Mouse (Mus musculus): ENCODE data around the gene Neu1. TPM values are rescaled to one million over a fixed set of nuclear protein-coding genes. Genes with fewer than 3 reads are reported as not detected.

Neu1 gene
- 66.9 and 82.3 TPM in 2 replicates for polyA plus RNA-seq (2012; rRNA removed)

- peak; percentile 94 for DNase-seq
- H3K36me3 ChIP-seq (ENCODE audit: control insufficient read depth, insufficient read depth, low read length) = peaks cover 8% of the 10 kb centered on the region
- WGBS = under 1% methylated on average over 38 of the region's 38 CpGs
- peak within 1 kb of the TSS; percentile 63 for H3K4me3 ChIP-seq (ENCODE audit: control insufficient read depth, insufficient read depth, low read length)
- H3K27ac ChIP-seq (ENCODE audit: control insufficient read depth, insufficient read depth, low read length) = peak within 1 kb of the TSS; percentile 55
- H3K4me1 ChIP-seq (replicated peaks; ENCODE audit: control insufficient read depth, insufficient read depth, low read length) = peaks cover 10% of the 10 kb centered on the region
- TF ChIP-seq CTCF (IDR thresholded peaks at IDR 0.05; ENCODE audit: borderline replicate concordance, control insufficient read depth, extremely low read depth, insufficient read depth, low read length, poor library complexity) (peak; percentile 72; the same call in 1 of the 2 replicates), POLR2A (IDR thresholded peaks at IDR 0.05; ENCODE audit: control insufficient read depth, extremely low read depth, insufficient read depth, low read length, poor library complexity) (peak; percentile 60)
- H3K27me3 ChIP-seq (ENCODE audit: control insufficient read depth, insufficient read depth, low read length) = no peaks in the 10 kb centered on the region
These were observed at the start of gene Neu1 for GRCm38 (mm10) chr17:34931061-34931734. Gene Neu1 (plus strand): TSS chr17:34931253.

GRCm38 (mm10) chr17:34881683-34882310, 49.3 kb upstream of the Neu1 start, which contains the start of gene Gm20547:
Gene Gm20547 (minus strand): TSS chr17:34882042.
- H3K4me1 ChIP-seq (replicated peaks; ENCODE audit: control insufficient read depth, insufficient read depth, low read length) = peaks cover 9% of the 10 kb centered on the region
- no peaks in the 10 kb centered on the region for H3K36me3 ChIP-seq (ENCODE audit: control insufficient read depth, insufficient read depth, low read length)
- H3K4me3 ChIP-seq (ENCODE audit: control insufficient read depth, insufficient read depth, low read length) = no peak within 1 kb of the TSS
- H3K27me3 ChIP-seq (ENCODE audit: control insufficient read depth, insufficient read depth, low read length) = no peaks in the 10 kb centered on the region
- H3K27ac ChIP-seq (ENCODE audit: control insufficient read depth, insufficient read depth, low read length) = no peak within 1 kb of the TSS
- TF ChIP-seq CTCF (IDR thresholded peaks at IDR 0.05; ENCODE audit: borderline replicate concordance, control insufficient read depth, extremely low read depth, insufficient read depth, low read length, poor library complexity) (no peak), POLR2A (IDR thresholded peaks at IDR 0.05; ENCODE audit: control insufficient read depth, extremely low read depth, insufficient read depth, low read length, poor library complexity) (no peak)
- WGBS = 93% methylated on average over 14 of the region's 15 CpGs
- DNase-seq = no peak

DNA sequence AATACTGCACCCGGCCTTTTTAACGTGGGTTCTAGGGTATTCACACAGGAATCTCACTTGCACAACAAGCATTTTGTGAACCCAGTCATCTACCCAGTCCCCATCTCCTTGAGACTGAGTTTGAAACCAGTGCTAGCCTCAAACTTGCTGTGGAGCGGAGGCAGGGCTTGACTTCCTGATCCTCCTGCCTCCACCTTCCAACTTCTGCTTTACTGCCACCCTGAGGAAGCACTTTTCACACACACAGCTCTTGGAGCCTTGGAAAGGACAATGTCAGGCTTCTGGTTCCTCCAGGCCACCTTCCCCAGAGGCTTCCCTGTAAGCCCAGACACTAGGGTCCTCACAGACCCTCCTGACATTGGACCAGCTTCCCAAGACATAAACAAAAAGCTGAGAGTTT, 47.7 kb upstream of the Neu1 start:
- 64% methylated on average over 3 of the region's 3 CpGs for WGBS
- Histone ChIP-seq H3K27ac (ENCODE audit: control insufficient read depth, insufficient read depth, low read length) (no peak overlapping the region), H3K4me1 (replicated peaks; ENCODE audit: control insufficient read depth, insufficient read depth, low read length) (peaks cover 9% of the 10 kb centered on the region), H3K36me3 (ENCODE audit: control insufficient read depth, insufficient read depth, low read length) (no peaks in the 10 kb centered on the region), H3K27me3 (ENCODE audit: control insufficient read depth, insufficient read depth, low read length) (no peaks in the 10 kb centered on the region), H3K4me3 (ENCODE audit: control insufficient read depth, insufficient read depth, low read length) (no peak overlapping the region)
- TF ChIP-seq CTCF (IDR thresholded peaks at IDR 0.05; ENCODE audit: borderline replicate concordance, control insufficient read depth, extremely low read depth, insufficient read depth, low read length, poor library complexity) (no peak), POLR2A (IDR thresholded peaks at IDR 0.05; ENCODE audit: control insufficient read depth, extremely low read depth, insufficient read depth, low read length, poor library complexity) (no peak)
- no peak for DNase-seq

- Histone ChIP-seq H3K36me3 (ENCODE audit: control insufficient read depth, insufficient read depth, low read length) (no peaks in the 10 kb centered on the region), H3K27ac (ENCODE audit: control insufficient read depth, insufficient read depth, low read length) (no peak overlapping the region), H3K27me3 (ENCODE audit: control insufficient read depth, insufficient read depth, low read length) (no peaks in the 10 kb centered on the region), H3K4me1 (replicated peaks; ENCODE audit: control insufficient read depth, insufficient read depth, low read length) (peaks cover 7% of the 10 kb centered on the region), H3K4me3 (ENCODE audit: control insufficient read depth, insufficient read depth, low read length) (no peak overlapping the region)
- 88% methylated on average over 6 of the region's 6 CpGs for WGBS
- DNase-seq = no peak
- TF ChIP-seq CTCF (IDR thresholded peaks at IDR 0.05; ENCODE audit: borderline replicate concordance, control insufficient read depth, extremely low read depth, insufficient read depth, low read length, poor library complexity) (no peak), POLR2A (IDR thresholded peaks at IDR 0.05; ENCODE audit: control insufficient read depth, extremely low read depth, insufficient read depth, low read length, poor library complexity) (no peak)
These were observed 46.3 kb upstream of the Neu1 start for GRCm38 (mm10) chr17:34884704-34885103.

DNA sequence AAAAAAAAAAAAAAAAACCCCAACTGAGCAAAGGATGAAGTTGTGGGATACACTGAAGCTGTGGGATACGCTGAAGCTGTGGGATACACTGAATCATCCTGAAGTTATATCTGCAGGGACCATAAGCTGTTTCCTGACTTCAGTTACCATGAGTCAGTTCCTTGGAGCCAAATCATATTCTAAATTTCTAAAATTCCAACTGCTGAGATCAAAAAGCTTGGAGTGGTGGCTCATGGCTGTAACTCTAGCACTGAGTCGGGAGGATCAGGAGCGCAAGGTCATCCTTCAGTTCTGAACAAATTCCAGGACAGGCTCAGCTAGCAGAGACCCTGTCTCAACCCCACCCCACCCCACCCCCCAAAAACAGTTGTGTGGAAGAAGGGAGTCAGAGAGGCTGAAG, 45.4 kb upstream of the Neu1 start:
- Histone ChIP-seq H3K4me3 (ENCODE audit: control insufficient read depth, insufficient read depth, low read length) (no peak overlapping the region), H3K4me1 (replicated peaks; ENCODE audit: control insufficient read depth, insufficient read depth, low read length) (no peaks in the 10 kb centered on the region), H3K27me3 (ENCODE audit: control insufficient read depth, insufficient read depth, low read length) (no peaks in the 10 kb centered on the region), H3K36me3 (ENCODE audit: control insufficient read depth, insufficient read depth, low read length) (no peaks in the 10 kb centered on the region), H3K27ac (ENCODE audit: control insufficient read depth, insufficient read depth, low read length) (no peak overlapping the region)
- TF ChIP-seq POLR2A (IDR thresholded peaks at IDR 0.05; ENCODE audit: control insufficient read depth, extremely low read depth, insufficient read depth, low read length, poor library complexity) (no peak), CTCF (IDR thresholded peaks at IDR 0.05; ENCODE audit: borderline replicate concordance, control insufficient read depth, extremely low read depth, insufficient read depth, low read length, poor library complexity) (no peak)
- no peak for DNase-seq
- 95% methylated on average over 3 of the region's 3 CpGs for WGBS

- TF ChIP-seq CTCF (IDR thresholded peaks at IDR 0.05; ENCODE audit: borderline replicate concordance, control insufficient read depth, extremely low read depth, insufficient read depth, low read length, poor library complexity) (no peak), POLR2A (IDR thresholded peaks at IDR 0.05; ENCODE audit: control insufficient read depth, extremely low read depth, insufficient read depth, low read length, poor library complexity) (no peak)
- no peaks in the 10 kb centered on the region for H3K36me3 ChIP-seq (ENCODE audit: control insufficient read depth, insufficient read depth, low read length)
- no peaks in the 10 kb centered on the region for H3K4me1 ChIP-seq (replicated peaks; ENCODE audit: control insufficient read depth, insufficient read depth, low read length)
- H3K4me3 ChIP-seq (ENCODE audit: control insufficient read depth, insufficient read depth, low read length) = no peak overlapping the region
- H3K27ac ChIP-seq (ENCODE audit: control insufficient read depth, insufficient read depth, low read length) = no peak overlapping the region
- DNase-seq = no peak
- 76% methylated on average over 5 of the region's 5 CpGs for WGBS
- no peaks in the 10 kb centered on the region for H3K27me3 ChIP-seq (ENCODE audit: control insufficient read depth, insufficient read depth, low read length)
These were observed 43.1 kb upstream of the Neu1 start for GRCm38 (mm10) chr17:34887942-34888341.

Data from thymus, adult 2 months (tissue).